Mouse (Mus musculus): ENCODE measurements around the gene Rab31.

- TF ChIP-seq CTCF (IDR thresholded peaks at IDR 0.05; ENCODE audit: control insufficient read depth, insufficient read depth, insufficient replicate concordance, low read depth, low read length) (no peak), POLR2A (IDR thresholded peaks at IDR 0.05; ENCODE audit: control insufficient read depth, low read depth, low read length) (no peak)
Observed at GRCm38 (mm10) chr17:65674710-65675171, 97.8 kb downstream of the Rab31 start.
